Mouse (Mus musculus) bone marrow, adult 2 months (tissue): ENCODE data around the gene Gm44503.

ENCODE experiments used
- CTCF ChIP-seq: fragments of 200-500 bp; IDR thresholded peaks from 2 replicates; pipeline ENCODE4 v1.5.1; 2011; ENCODE audit warnings: low read length, control low read depth; ENCODE audit not compliant: control insufficient read depth, insufficient read depth
- POLR2A ChIP-seq: fragments of 200-500 bp; IDR thresholded peaks from 2 replicates; pipeline ENCODE4 v1.6.1; 2011; ENCODE audit warnings: low read depth, mild to moderate bottlenecking, control low read depth, low read length, borderline replicate concordance; ENCODE audit not compliant: control insufficient read depth

- no peak for TF ChIP-seq POLR2A
- no peak for TF ChIP-seq CTCF
These were observed 49.7 kb downstream of the Gm44503 start for GRCm38 (mm10) chr9:73008384-73008783.
